Mouse (Mus musculus) CD4-positive, CD25-positive, alpha-beta regulatory T cell, adult 4 months (primary cell): ENCODE results near the gene Emp2. TPM values are rescaled to one million over a fixed set of nuclear protein-coding genes. Genes with fewer than 3 reads are reported as not detected.

Experiments used
- polyA plus RNA-seq, 2 experiments: library from polyadenylated mRNA; unstranded; fragments of 100-300 nt; shearing (Covaris generic); gene quantifications; one replicate each; pipeline ENCODE4 v1.2.1; 2017

Gene Emp2
- polyA plus RNA-seq, 2 experiments from 2014 or later = not detected

Other genes starting within 250 kb of the Emp2 start
- gene Rpl39l, start 143.7 kb downstream of the Emp2 start, polyA plus RNA-seq = 1 to 10 TPM; 1.5 to 2.1 TPM
- gene Atf7ip2, start 121.3 kb downstream of the Emp2 start, polyA plus RNA-seq = not detected
- not detected for gene Tekt5, start 81.5 kb upstream of the Emp2 start, polyA plus RNA-seq
- 10 to 100 TPM; 42.5 to 52.4 TPM for gene Nubp1, start 98.0 kb upstream of the Emp2 start, polyA plus RNA-seq
- gene Tvp23a, start 133.4 kb upstream of the Emp2 start, polyA plus RNA-seq = 1 to 10 TPM; 1.4 to 1.7 TPM
- 1 to 10 TPM in 1 of 2 experiments, under 1 TPM in 1; 0.81 to 7.1 TPM for gene Ciita, start 166.1 kb upstream of the Emp2 start, polyA plus RNA-seq
- 1 to 10 TPM in 1 of 2 experiments, under 1 TPM in 1; 0.95 to 4.4 TPM for gene Dexi, start 229.1 kb upstream of the Emp2 start, polyA plus RNA-seq
- 1 to 10 TPM; 8.4 to 8.7 TPM for gene Clec16a, start 231.4 kb upstream of the Emp2 start, polyA plus RNA-seq